ENCODE assay signal across 10 mouse cellular contexts in the genomic region with DNA sequence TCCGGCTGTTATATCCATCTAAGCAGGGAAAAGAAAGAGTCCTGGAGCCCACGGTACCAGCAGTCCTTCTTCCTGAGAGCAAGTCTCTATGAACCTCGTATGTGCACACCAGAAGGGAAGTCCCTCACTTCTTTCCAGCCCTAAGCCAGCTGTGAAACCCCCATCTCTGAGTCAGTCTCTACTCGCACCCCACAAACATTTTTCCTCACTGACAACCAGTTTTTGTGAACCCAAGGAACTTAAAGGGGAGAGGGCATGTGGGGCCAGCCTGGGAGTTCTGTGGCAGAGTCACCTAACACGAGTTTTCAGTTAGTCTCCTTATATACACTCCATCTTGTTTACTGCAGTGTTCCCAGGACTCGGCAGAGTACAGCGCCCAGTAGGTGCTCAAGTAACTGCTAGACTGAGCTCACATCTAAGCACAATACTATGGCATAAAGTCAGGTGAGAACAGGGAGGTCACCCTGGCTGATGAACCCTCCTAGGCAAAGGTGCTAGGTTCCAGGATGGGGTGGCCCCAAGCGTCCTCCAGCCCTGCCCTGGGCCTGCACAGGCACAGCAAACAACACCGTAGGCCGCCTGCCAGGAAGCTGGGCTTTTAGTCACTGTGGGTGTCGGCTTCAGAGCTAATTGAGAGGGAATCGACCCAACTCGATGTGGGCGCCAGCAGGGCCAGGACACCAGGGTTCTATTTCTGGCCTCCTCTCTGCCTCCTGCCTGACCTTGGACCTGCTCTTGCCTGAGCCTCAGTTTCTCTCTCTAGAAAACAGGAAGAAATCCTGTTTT. TPM values are rescaled to one million over a fixed set of nuclear protein-coding genes. Genes with fewer than 3 reads are reported as not detected.
DNase-seq lines count a peak whose midpoint lies in the region; ATAC-seq and TF ChIP-seq lines count a peak whose summit lies in the region.
"Had no signal": no experiment of that assay in that cellular context is flagged by ENCODE, and none has a peak within 500 bp of the region (broad histone marks: within the 10 kb centered on the region; RNA-seq: fewer than 3 reads in every experiment).

No protein-coding gene starts in this region.

- H3K27ac ChIP-seq in kidney, embryonic 14.5 days (ENCODE audit: low read depth, low read length): peak overlapping the region; percentile 17; the same call in 1 of the 2 replicates
- H3K27ac ChIP-seq in heart, embryonic 13.5 days (replicated peaks): no peak overlapping the region
- H3K27ac ChIP-seq in lung, postnatal 0 days (ENCODE audit: low read length): peak overlapping the region; percentile 87

- 43% methylated on average over 14 of the region's 14 CpGs for WGBS in kidney, embryonic 14.5 days
- WGBS in heart, embryonic 13.5 days: 51% methylated on average over 14 of the region's 14 CpGs
- WGBS in lung, postnatal 0 days: 42% methylated on average over 14 of the region's 14 CpGs

- no peak for DNase-seq in kidney, adult 9 months
- peak; percentile 39 for DNase-seq in brain, embryonic 14.5 days (ENCODE audit: low read depth)
- peak; percentile 60 for DNase-seq in lung, postnatal 0 days (ENCODE audit: low spot score)
- no peak for DNase-seq in natural killer cell, adult 2 months (ENCODE audit: low spot score in 2 of 2)
- DNase-seq in frontal cortex, postnatal 10 days (ENCODE audit: low spot score in 2 of 2): no peak
- no peak for DNase-seq in adrenal gland, adult 8-10 months

- no peak overlapping the region for H3K4me3 ChIP-seq in kidney, embryonic 14.5 days (ENCODE audit: low read length)
- H3K4me3 ChIP-seq in heart, embryonic 13.5 days: no peak overlapping the region
- H3K4me3 ChIP-seq in lung, postnatal 0 days (ENCODE audit: low read depth, low read length): no peak overlapping the region
- H3K4me3 ChIP-seq: erythroblast, embryonic 14.5 days; myocyte had no signal

- H3K9ac ChIP-seq in kidney, embryonic 14.5 days (ENCODE audit: low read depth, low read length): peak overlapping the region; percentile 34; the same call in 1 of the 2 replicates
- peak overlapping the region; percentile 52 for H3K9ac ChIP-seq in heart, embryonic 13.5 days
- no peak overlapping the region for H3K9ac ChIP-seq in lung, postnatal 0 days (replicated peaks; ENCODE audit: low read depth)

- ATAC-seq in kidney, embryonic 14.5 days (ENCODE audit: low FRiP score, low TSS enrichment): no peak
- ATAC-seq in heart, embryonic 13.5 days (ENCODE audit: extremely low read depth, insufficient number of reproducible peaks, low FRiP score, low TSS enrichment): no peak
- no peak for ATAC-seq in lung, postnatal 0 days

- no peak for TF ChIP-seq POLR2A in brain, embryonic 14.5 days (IDR thresholded peaks at IDR 0.05; ENCODE audit: borderline replicate concordance, extremely low read depth, insufficient read depth, insufficient read length, poor library complexity, severe bottlenecking)

- peaks cover 32% of the 10 kb centered on the region for H3K36me3 ChIP-seq in kidney, embryonic 14.5 days (ENCODE audit: control insufficient read depth, insufficient read depth, low read length)
- H3K36me3 ChIP-seq in heart, embryonic 13.5 days: peaks cover 5% of the 10 kb centered on the region; the same call in 1 of the 2 replicates
- peaks cover 7% of the 10 kb centered on the region; the same call in 1 of the 2 replicates for H3K36me3 ChIP-seq in lung, postnatal 0 days (ENCODE audit: insufficient read depth, low read length)

- H3K4me2 ChIP-seq in kidney, embryonic 14.5 days (replicated peaks; ENCODE audit: low read depth, low read length): no peak overlapping the region
- H3K4me2 ChIP-seq in heart, embryonic 13.5 days: no peak overlapping the region
- H3K4me2 ChIP-seq in lung, postnatal 0 days (replicated peaks; ENCODE audit: low read depth, low read length): no peak overlapping the region

- H3K9me3 ChIP-seq in kidney, embryonic 14.5 days (ENCODE audit: control insufficient read depth, low read length): no peaks in the 10 kb centered on the region
- no peaks in the 10 kb centered on the region for H3K9me3 ChIP-seq in heart, embryonic 13.5 days
- H3K9me3 ChIP-seq in lung, postnatal 0 days (ENCODE audit: low read length): no peaks in the 10 kb centered on the region

- no peak for TF ChIP-seq CTCF in brain, embryonic 14.5 days (IDR thresholded peaks at IDR 0.05; ENCODE audit: borderline replicate concordance, extremely low read depth, insufficient read depth, insufficient read length)
- TF ChIP-seq CTCF in lung, postnatal 0 days (IDR thresholded peaks at IDR 0.05): no peak

- TF ChIP-seq EP300 in lung, postnatal 0 days (IDR thresholded peaks at IDR 0.05): no peak

- H3K27me3 ChIP-seq in kidney, embryonic 14.5 days (ENCODE audit: control insufficient read depth, insufficient read depth, low read length): no peaks in the 10 kb centered on the region
- H3K27me3 ChIP-seq in heart, embryonic 13.5 days (replicated peaks): peaks cover 34% of the 10 kb centered on the region
- no peaks in the 10 kb centered on the region for H3K27me3 ChIP-seq in lung, postnatal 0 days (replicated peaks; ENCODE audit: insufficient read depth, low read length)

- H3K4me1 ChIP-seq in kidney, embryonic 14.5 days (ENCODE audit: control insufficient read depth, insufficient read depth, low read length): peaks cover 92% of the 10 kb centered on the region
- H3K4me1 ChIP-seq in heart, embryonic 13.5 days: peaks cover 90% of the 10 kb centered on the region
- H3K4me1 ChIP-seq in lung, postnatal 0 days (ENCODE audit: insufficient read depth, low read depth, low read length): peaks cover 67% of the 10 kb centered on the region

RNA-seq across cellular contexts. Expression of a gene that starts 6.7 kb away (rescaled TPM):
- 32.4 and 38.4 TPM in 2 replicates for polyA plus RNA-seq in kidney, embryonic 14.5 days (2014; fragmentation: Nextera tagmentation; extraction: Ambion mirVana)
- 163 and 176 TPM in 2 replicates for polyA plus RNA-seq in brain, embryonic 14.5 days (2012; rRNA removed)
- 4.5 and 6.3 TPM in 2 replicates for polyA plus RNA-seq in heart, embryonic 13.5 days (2015; fragmentation: Nextera tagmentation; extraction: Ambion mirVana)
- polyA plus RNA-seq in lung, postnatal 0 days (2015; fragmentation: Nextera tagmentation; extraction: Ambion mirVana): 23.4 and 24.9 TPM in 2 replicates
- total RNA-seq in adrenal gland, adult 8-10 months (2022): 10 to 100 TPM; 25.0 to 41.2 (median 29.8) TPM
- polyA plus RNA-seq: erythroblast, embryonic 14.5 days had no signal

RNA-seq across cellular contexts. Expression of a gene that starts 24.0 kb away (rescaled TPM):
- 4.7 and 5.3 TPM in 2 replicates for polyA plus RNA-seq in kidney, embryonic 14.5 days (2014; fragmentation: Nextera tagmentation; extraction: Ambion mirVana)
- polyA plus RNA-seq in brain, embryonic 14.5 days (2012; rRNA removed): 0.39 and 0.48 TPM in 2 replicates
- 0.90 and 1.3 TPM in 2 replicates for polyA plus RNA-seq in heart, embryonic 13.5 days (2015; fragmentation: Nextera tagmentation; extraction: Ambion mirVana)
- 0.23 and 0.30 TPM in 2 replicates for polyA plus RNA-seq in lung, postnatal 0 days (2015; fragmentation: Nextera tagmentation; extraction: Ambion mirVana)
- under 1 TPM in 1 of 4 experiments, not detected in 3; 0.74 TPM for total RNA-seq in adrenal gland, adult 8-10 months (2022)
- polyA plus RNA-seq: erythroblast, embryonic 14.5 days; myocyte had no signal

RNA-seq across cellular contexts. Expression of a gene that starts 34.2 kb away (rescaled TPM):
- polyA plus RNA-seq in kidney, embryonic 14.5 days (2014; fragmentation: Nextera tagmentation; extraction: Ambion mirVana): 4.8 and 6.5 TPM in 2 replicates
- polyA plus RNA-seq in brain, embryonic 14.5 days (2012; rRNA removed): 79.7 and 82.3 TPM in 2 replicates
- 2.8 and 2.9 TPM in 2 replicates for polyA plus RNA-seq in heart, embryonic 13.5 days (2015; fragmentation: Nextera tagmentation; extraction: Ambion mirVana)
- polyA plus RNA-seq in lung, postnatal 0 days (2015; fragmentation: Nextera tagmentation; extraction: Ambion mirVana): 0.51 and 0.81 TPM in 2 replicates
- total RNA-seq in adrenal gland, adult 8-10 months (2022): 1 to 10 TPM in 1 of 4 experiments, under 1 TPM in 3; 0.31 to 2.2 (median 0.74) TPM

Comparison
In these comparisons a context has a peak if more than half of its experiments do, and no peak if none do; other contexts are left out.
1. DNase-seq: peak in brain, embryonic 14.5 days (single experiment) and lung, postnatal 0 days (single experiment); none in kidney, adult 9 months (single experiment), natural killer cell, adult 2 months (0 of 2), frontal cortex, postnatal 10 days (0 of 2) and adrenal gland, adult 8-10 months (single experiment).
2. RNA of a gene that starts 34.2 kb away (polyA plus RNA-seq): 79.7 to 82.3 TPM in brain, embryonic 14.5 days; 4.8 to 6.5 TPM in kidney, embryonic 14.5 days, 2.8 to 2.9 TPM in heart, embryonic 13.5 days and 0.51 to 0.81 TPM in lung, postnatal 0 days; every median in the first group is over 10 times any median in the second.